Mouse (Mus musculus) spleen, adult 2 months (tissue): ENCODE measurements around the gene Cbfb. TPM values are rescaled to one million over a fixed set of nuclear protein-coding genes. Genes with fewer than 3 reads are reported as not detected.

ENCODE experiments used
- DNase-seq, 2 experiments: peaks; one replicate each; pipeline versions ENCODE4 v3.0.0 to v3.0.0-alpha.2; 2012 to 2021; ENCODE audit warnings: low spot score in 2 of 2, low read depth in 1 of 2
- H3K27ac ChIP-seq: fragments of 200-500 bp; 2 replicates; pipeline ENCODE4 v1.5.1; 2012; ENCODE audit warnings: low read length, inconsistent platforms; ENCODE audit not compliant: insufficient read depth
- H3K27me3 ChIP-seq: fragments of 200-500 bp; 2 replicates; pipeline ENCODE4 v1.6.1; 2012; ENCODE audit warnings: mild to moderate bottlenecking, moderate library complexity, low read length, inconsistent platforms; ENCODE audit not compliant: control insufficient read depth, insufficient read depth
- H3K36me3 ChIP-seq: fragments of 200-500 bp; 2 replicates; pipeline ENCODE4 v1.6.1; 2012; ENCODE audit warnings: mild to moderate bottlenecking, low read length, inconsistent platforms; ENCODE audit not compliant: control insufficient read depth, insufficient read depth
- H3K4me1 ChIP-seq: fragments of 200-500 bp; 2 replicates; pipeline ENCODE4 v1.6.1; 2011; ENCODE audit warnings: inconsistent platforms; ENCODE audit not compliant: control insufficient read depth, insufficient read depth, insufficient read length
- H3K4me3 ChIP-seq: fragments of 200-500 bp; 2 replicates; pipeline ENCODE4 v1.5.1; 2011; ENCODE audit warnings: mild to moderate bottlenecking, inconsistent platforms; ENCODE audit not compliant: insufficient read depth, insufficient read length; ENCODE audit errors: extremely low read depth
- CTCF ChIP-seq: fragments of 200-500 bp; IDR thresholded peaks from 2 replicates; pipeline ENCODE4 v1.5.1; 2011; ENCODE audit warnings: mild to moderate bottlenecking, inconsistent platforms; ENCODE audit not compliant: insufficient read depth, insufficient read length, insufficient replicate concordance; ENCODE audit errors: extremely low read depth
- POLR2A ChIP-seq: fragments of 200-500 bp; IDR thresholded peaks from 2 replicates; pipeline ENCODE4 v1.6.1; 2011; ENCODE audit warnings: low read depth, low read length, inconsistent platforms
- WGBS: fragments of 180-500 bp; shearing (Covaris S2); methylation state at CpG from one replicate; pipeline ENCODE4 v1.1.7; 2018; 5-methylcytosine and 5-hydroxymethylcytosine counted together
- polyA plus RNA-seq: library from polyadenylated mRNA; depleted of rRNA; stranded (reverse); fragments of >200 nt; gene quantifications from 2 replicates; pipeline ENCODE4 v1.2.3, GENCODE M21; 2012; rRNA removed

Gene Cbfb
- polyA plus RNA-seq, 1 experiment: 11.9 TPM

GRCm38 (mm10) chr8:105264024-105264982, 93.8 kb downstream of the Cbfb start, which contains the start of the genes Tradd and Fbxl8:
TSS of gene Tradd (minus strand) at chr8:105264609.
TSS of gene Fbxl8 (plus strand) at chr8:105264648.
- Histone ChIP-seq H3K4me3 (peak within 1 kb of the TSS; percentile 96), H3K27me3 (no peaks in the 10 kb centered on the region), H3K27ac (peak within 1 kb of the TSS; percentile 69), H3K36me3 (peaks cover 4% of the 10 kb centered on the region), H3K4me1 (peaks cover 28% of the 10 kb centered on the region)
- peak; percentile 22 to 77 for DNase-seq
- WGBS: 1% methylated on average over 54 of the region's 54 CpGs
- peak; percentile 71 for TF ChIP-seq POLR2A
- TF ChIP-seq CTCF: no peak

GRCm38 (mm10) chr8:105265128-105265527, 94.7 kb downstream of the Cbfb start:
- Histone ChIP-seq H3K4me1 (peaks cover 21% of the 10 kb centered on the region), H3K36me3 (peaks cover 4% of the 10 kb centered on the region), H3K27ac (peak overlapping the region; percentile 59), H3K4me3 (peak overlapping the region; percentile 96), H3K27me3 (0 out of 2 replicates have a peak, but pooled peaks cover 4% of the 10 kb centered on the region)
- under 1% methylated on average over 10 of the region's 10 CpGs for WGBS
- peak; percentile 52 to 58 for DNase-seq
- TF ChIP-seq POLR2A: no peak

DNA sequence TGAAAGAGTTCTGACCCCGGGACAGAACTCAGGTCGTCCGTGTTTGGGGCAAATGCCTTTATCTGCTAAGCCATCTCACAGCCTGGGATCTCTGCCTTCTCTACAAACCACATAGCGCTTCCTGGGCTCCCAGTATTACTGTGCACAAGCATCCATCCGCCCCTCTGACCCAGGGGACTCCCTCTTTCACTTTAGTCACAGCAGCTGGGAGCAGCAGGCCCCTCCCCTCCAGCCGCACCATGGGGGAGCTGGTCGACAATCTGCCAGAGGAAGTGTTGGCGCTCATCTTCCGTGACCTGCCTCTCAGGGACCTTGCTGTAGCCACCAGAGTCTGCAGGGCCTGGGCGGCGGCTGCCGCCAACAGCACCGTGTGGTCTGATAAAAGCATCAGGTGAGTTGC, 96.3 kb downstream of the Cbfb start:
- H3K36me3 ChIP-seq: peaks cover 4% of the 10 kb centered on the region
- peak in 1 of 2 experiments; percentile 64 for DNase-seq
- no peak for TF ChIP-seq POLR2A
- no peak for TF ChIP-seq CTCF
- H3K27me3 ChIP-seq: 0 out of 2 replicates have a peak, but pooled peaks cover 4% of the 10 kb centered on the region
- peak overlapping the region; percentile 34; the same call in 1 of the 2 replicates for H3K27ac ChIP-seq
- H3K4me1 ChIP-seq: peaks cover 15% of the 10 kb centered on the region
- WGBS: 24% methylated on average over 13 of the region's 13 CpGs
- no peak overlapping the region for H3K4me3 ChIP-seq

Other genes with a start within 250 kb of the Cbfb start
- 0.18 and 0.36 TPM in 2 replicates for gene Ces2e, start 244.4 kb upstream of the Cbfb start, polyA plus RNA-seq
- not detected in 2 replicates for gene Ces2f, start 223.3 kb upstream of the Cbfb start, polyA plus RNA-seq
- gene Ces2g, start 209.0 kb upstream of the Cbfb start, polyA plus RNA-seq: 10.1 and 12.0 TPM in 2 replicates
- not detected in 2 replicates for gene Ces2h, start 169.8 kb upstream of the Cbfb start, polyA plus RNA-seq
- not detected in 2 replicates for gene Ces3a, start 122.1 kb upstream of the Cbfb start, polyA plus RNA-seq
- not detected in 2 replicates for gene Ces3b, start 86.9 kb upstream of the Cbfb start, polyA plus RNA-seq
- gene Ces4a, start 38.9 kb upstream of the Cbfb start, polyA plus RNA-seq: not detected in 2 replicates
- gene D230025D16Rik, start 54.5 kb downstream of the Cbfb start, polyA plus RNA-seq: 13.6 TPM in 2 replicates
- gene B3gnt9, start 84.5 kb downstream of the Cbfb start, polyA plus RNA-seq: 11.5 and 12.0 TPM in 2 replicates
- 28.1 and 31.8 TPM in 2 replicates for gene Tradd, start 93.9 kb downstream of the Cbfb start, polyA plus RNA-seq
- 16.0 and 20.5 TPM in 2 replicates for gene Fbxl8, start 94.0 kb downstream of the Cbfb start, polyA plus RNA-seq
- 2.5 and 2.7 TPM in 2 replicates for gene Hsf4, start 99.1 kb downstream of the Cbfb start, polyA plus RNA-seq
- gene Nol3, start 105.5 kb downstream of the Cbfb start, polyA plus RNA-seq: 0.53 and 0.70 TPM in 2 replicates
- gene 4931428F04Rik, start 119.2 kb downstream of the Cbfb start, polyA plus RNA-seq: 3.7 and 3.9 TPM in 2 replicates
- 21.4 and 23.4 TPM in 2 replicates for gene Exoc3l, start 125.4 kb downstream of the Cbfb start, polyA plus RNA-seq
- gene E2f4, start 127.0 kb downstream of the Cbfb start, polyA plus RNA-seq: 165 and 202 TPM in 2 replicates
- gene Elmo3, start 134.9 kb downstream of the Cbfb start, polyA plus RNA-seq: 7.2 and 7.7 TPM in 2 replicates
- gene Lrrc29, start 155.6 kb downstream of the Cbfb start, polyA plus RNA-seq: 9.2 and 11.0 TPM in 2 replicates
- gene Tmem208, start 155.7 kb downstream of the Cbfb start, polyA plus RNA-seq: 67.8 and 82.2 TPM in 2 replicates
- 52.0 and 58.1 TPM in 2 replicates for gene Fhod1, start 177.3 kb downstream of the Cbfb start, polyA plus RNA-seq
- 3.0 and 4.2 TPM in 2 replicates for gene Slc9a5, start 178.2 kb downstream of the Cbfb start, polyA plus RNA-seq
- gene Plekhg4, start 202.6 kb downstream of the Cbfb start, polyA plus RNA-seq: 0.16 and 0.20 TPM in 2 replicates
- gene Kctd19, start 242.8 kb downstream of the Cbfb start, polyA plus RNA-seq: 0.42 and 0.62 TPM in 2 replicates
- gene Lrrc36, start 242.9 kb downstream of the Cbfb start, polyA plus RNA-seq: 0.07 and 0.13 TPM in 2 replicates